Mouse (Mus musculus) midbrain, embryonic 16.5 days (tissue): ENCODE measurements around the gene Pced1b. TPM values are rescaled to one million over a fixed set of nuclear protein-coding genes. Genes with fewer than 3 reads are reported as not detected.
"Not testable (repeated sequence)": the region's sequence is repeated elsewhere in the genome, so short reads cannot be mapped to it uniquely, and the experiment has no call there.

Source experiments
- ATAC-seq: fragments of 200-750 bp; cut with Nextera tagmentation; 2 replicates; pipeline ENCODE4 v1.8.0; 2017; ENCODE audit warnings: moderate TSS enrichment
- H3K27ac ChIP-seq: fragments of 300-500 bp; sonication (generic); 2 replicates; pipeline ENCODE4 v1.5.1; 2014; ENCODE audit warnings: mild to moderate bottlenecking, low read length, mixed read lengths
- H3K27me3 ChIP-seq: fragments of 300-500 bp; sonication (generic); 2 replicates; pipeline ENCODE4 v1.6.1; 2014; ENCODE audit warnings: low read depth, low read length, mixed read lengths; ENCODE audit not compliant: control insufficient read depth, insufficient read depth
- H3K36me3 ChIP-seq: fragments of 300-500 bp; sonication (generic); 2 replicates; pipeline ENCODE4 v1.6.1; 2014; ENCODE audit warnings: mild to moderate bottlenecking, low read length, moderate library complexity, mixed read lengths; ENCODE audit not compliant: control insufficient read depth, insufficient read depth
- H3K4me1 ChIP-seq: fragments of 300-500 bp; sonication (generic); 2 replicates; pipeline ENCODE4 v1.6.1; 2014; ENCODE audit warnings: mild to moderate bottlenecking, low read length, mixed read lengths; ENCODE audit not compliant: control insufficient read depth, insufficient read depth
- H3K4me2 ChIP-seq: fragments of 300-500 bp; sonication (generic); 2 replicates; pipeline ENCODE4 v1.6.1; 2014; ENCODE audit warnings: mild to moderate bottlenecking, low read length, mixed read lengths
- H3K4me3 ChIP-seq: fragments of 300-500 bp; sonication (generic); 2 replicates; pipeline ENCODE4 v1.5.1; 2014; ENCODE audit warnings: low read depth, mild to moderate bottlenecking, low read length, moderate library complexity, mixed read lengths
- H3K9ac ChIP-seq: fragments of 300-500 bp; sonication (generic); 2 replicates; pipeline ENCODE4 v1.6.1; 2014; ENCODE audit warnings: low read depth, low read length, mixed read lengths
- H3K9me3 ChIP-seq: fragments of 300-500 bp; sonication (generic); replicated peaks from 2 replicates; pipeline ENCODE4 v1.6.1; 2014; ENCODE audit warnings: mild to moderate bottlenecking, low read length, mixed read lengths; ENCODE audit not compliant: control insufficient read depth, poor library complexity, severe bottlenecking
- WGBS: fragments of 180-500 bp; shearing (Covaris S2); extraction: QIAGEN DNeasy Blood & Tissue Kit; methylation state at CpG from one replicate; pipeline ENCODE4 v1.1.7; 2014; 5-methylcytosine and 5-hydroxymethylcytosine counted together
- polyA plus RNA-seq: library from polyadenylated mRNA; unstranded; fragments of >200 nt; fragmentation: Nextera tagmentation; extraction: Ambion mirVana; gene quantifications from 2 replicates; pipeline ENCODE4 v1.2.1, GENCODE M21; 2015

Gene Pced1b
- polyA plus RNA-seq, 1 experiment from 2014 or later: 7.5 TPM

GRCm38 (mm10) chr15:97384170-97385018, 137.5 kb downstream of the Pced1b start:
- ATAC-seq: no peak
- H3K9me3 ChIP-seq: no peaks in the 10 kb centered on the region
- H3K36me3 ChIP-seq: no peaks in the 10 kb centered on the region
- no peak overlapping the region for H3K4me2 ChIP-seq
- 97% methylated on average over 28 of the region's 28 CpGs for WGBS
- no peak overlapping the region for H3K4me3 ChIP-seq
- H3K27me3 ChIP-seq: no peaks in the 10 kb centered on the region
- no peak overlapping the region for H3K27ac ChIP-seq
- no peak overlapping the region for H3K9ac ChIP-seq
- no peaks in the 10 kb centered on the region for H3K4me1 ChIP-seq

- H3K4me1 ChIP-seq, H3K36me3 ChIP-seq, ATAC-seq, H3K27ac ChIP-seq, H3K9me3 ChIP-seq, H3K4me3 ChIP-seq, H3K4me2 ChIP-seq, H3K9ac ChIP-seq, H3K27me3 ChIP-seq: not testable (repeated sequence)
- 90% methylated on average over 10 of the region's 10 CpGs for WGBS
Measured at GRCm38 (mm10) chr15:97385174-97385573, 138.3 kb downstream of the Pced1b start.

- H3K9ac ChIP-seq: no peak overlapping the region
- no peak overlapping the region for H3K4me3 ChIP-seq
- H3K4me1 ChIP-seq: no peaks in the 10 kb centered on the region
- no peaks in the 10 kb centered on the region for H3K36me3 ChIP-seq
- 95% methylated on average over 6 of the region's 6 CpGs for WGBS
- no peak overlapping the region for H3K27ac ChIP-seq
- no peak for ATAC-seq
- no peak overlapping the region for H3K4me2 ChIP-seq
- H3K27me3 ChIP-seq: no peaks in the 10 kb centered on the region
- no peaks in the 10 kb centered on the region for H3K9me3 ChIP-seq
Measured at GRCm38 (mm10) chr15:97387793-97388192, 140.9 kb downstream of the Pced1b start.

GRCm38 (mm10) chr15:97389577-97389976, 142.7 kb downstream of the Pced1b start:
- Histone ChIP-seq H3K4me2 (no peak overlapping the region), H3K36me3 (no peaks in the 10 kb centered on the region), H3K9me3 (no peaks in the 10 kb centered on the region), H3K9ac (no peak overlapping the region), H3K4me1 (no peaks in the 10 kb centered on the region), H3K27ac (no peak overlapping the region), H3K27me3 (no peaks in the 10 kb centered on the region), H3K4me3 (no peak overlapping the region)
- no peak for ATAC-seq
- WGBS: 92% methylated on average over 4 of the region's 4 CpGs

- Histone ChIP-seq H3K9ac (no peak overlapping the region), H3K4me1 (no peaks in the 10 kb centered on the region), H3K36me3 (no peaks in the 10 kb centered on the region), H3K4me2 (no peak overlapping the region), H3K27me3 (no peaks in the 10 kb centered on the region), H3K9me3 (no peaks in the 10 kb centered on the region), H3K27ac (no peak overlapping the region), H3K4me3 (no peak overlapping the region)
- WGBS: 98% methylated on average over 2 of the region's 2 CpGs
- ATAC-seq: no peak
Measured at GRCm38 (mm10) chr15:97390778-97391177, 143.9 kb downstream of the Pced1b start.

- Histone ChIP-seq H3K9ac (no peak overlapping the region), H3K4me3 (no peak overlapping the region), H3K4me2 (no peak overlapping the region), H3K36me3 (no peaks in the 10 kb centered on the region), H3K4me1 (no peaks in the 10 kb centered on the region), H3K9me3 (no peaks in the 10 kb centered on the region), H3K27ac (no peak overlapping the region), H3K27me3 (no peaks in the 10 kb centered on the region)
- 96% methylated on average over 2 of the region's 2 CpGs for WGBS
- no peak for ATAC-seq
Measured at GRCm38 (mm10) chr15:97391436-97391835, 144.5 kb downstream of the Pced1b start.

GRCm38 (mm10) chr15:97394561-97394960, 147.7 kb downstream of the Pced1b start:
- ATAC-seq: no peak
- H3K4me1 ChIP-seq: no peaks in the 10 kb centered on the region
- 61% methylated on average over 12 of the region's 12 CpGs for WGBS
- no peak overlapping the region for H3K27ac ChIP-seq
- H3K36me3 ChIP-seq: no peaks in the 10 kb centered on the region
- no peaks in the 10 kb centered on the region for H3K27me3 ChIP-seq
- no peak overlapping the region for H3K4me2 ChIP-seq
- H3K9me3 ChIP-seq: no peaks in the 10 kb centered on the region
- no peak overlapping the region for H3K9ac ChIP-seq
- no peak overlapping the region for H3K4me3 ChIP-seq

GRCm38 (mm10) chr15:97396586-97397299, 149.8 kb downstream of the Pced1b start:
- H3K4me3 ChIP-seq: no peak overlapping the region
- no peaks in the 10 kb centered on the region for H3K9me3 ChIP-seq
- H3K9ac ChIP-seq: no peak overlapping the region
- ATAC-seq: no peak
- no peak overlapping the region for H3K4me2 ChIP-seq
- 84% methylated on average over 4 of the region's 4 CpGs for WGBS
- H3K36me3 ChIP-seq: no peaks in the 10 kb centered on the region
- no peaks in the 10 kb centered on the region for H3K4me1 ChIP-seq
- no peaks in the 10 kb centered on the region for H3K27me3 ChIP-seq
- no peak overlapping the region for H3K27ac ChIP-seq

- H3K4me2 ChIP-seq: no peak overlapping the region
- no peak for ATAC-seq
- H3K4me3 ChIP-seq: no peak overlapping the region
- WGBS: 85% methylated on average over 2 of the region's 2 CpGs
- no peaks in the 10 kb centered on the region for H3K36me3 ChIP-seq
- H3K9ac ChIP-seq: no peak overlapping the region
- H3K27ac ChIP-seq: no peak overlapping the region
- no peaks in the 10 kb centered on the region for H3K9me3 ChIP-seq
- no peaks in the 10 kb centered on the region for H3K4me1 ChIP-seq
- H3K27me3 ChIP-seq: no peaks in the 10 kb centered on the region
Measured at GRCm38 (mm10) chr15:97397793-97398192, 150.9 kb downstream of the Pced1b start.
